Mouse (Mus musculus) heart, postnatal 0 days (tissue): ENCODE data around the gene Cd86. TPM values are rescaled to one million over a fixed set of nuclear protein-coding genes. Genes with fewer than 3 reads are reported as not detected.
A peak's percentile ranks its signal among the peaks of the same experiment; 100 is the strongest.

Experiments used
- ATAC-seq: fragments of 200-750 bp; cut with Nextera tagmentation; 2 replicates; pipeline ENCODE4 v1.8.0; 2017; ENCODE audit warnings: low read depth, moderate number of reproducible peaks, moderate library complexity; ENCODE audit not compliant: insufficient read depth
- DNase-seq: peaks from one replicate; pipeline ENCODE4 v3.0.0-alpha.2; 2016; ENCODE audit warnings: low spot score
- H3K27ac ChIP-seq: fragments of 300-500 bp; sonication (generic); 2 replicates; pipeline ENCODE4 v1.5.1; 2014; ENCODE audit warnings: low read depth, mild to moderate bottlenecking
- H3K27me3 ChIP-seq: fragments of 300-500 bp; sonication (generic); 2 replicates; pipeline ENCODE4 v1.6.1; 2014; ENCODE audit warnings: low read length, mixed read lengths; ENCODE audit not compliant: control insufficient read depth, insufficient read depth
- H3K36me3 ChIP-seq: fragments of 300-500 bp; sonication (generic); replicated peaks from 2 replicates; pipeline ENCODE4 v1.6.1; 2014; ENCODE audit warnings: low read length, mixed read lengths; ENCODE audit not compliant: control insufficient read depth, insufficient read depth
- H3K4me1 ChIP-seq: fragments of 300-500 bp; sonication (generic); 2 replicates; pipeline ENCODE4 v1.6.1; 2014; ENCODE audit warnings: antibody characterized with exemption; ENCODE audit not compliant: control insufficient read depth, insufficient read depth
- H3K4me2 ChIP-seq: fragments of 300-500 bp; sonication (generic); 2 replicates; pipeline ENCODE4 v1.6.1; 2014; ENCODE audit warnings: low read depth, mild to moderate bottlenecking, low read length, moderate library complexity
- H3K4me3 ChIP-seq: fragments of 300-500 bp; sonication (generic); 2 replicates; pipeline ENCODE4 v1.5.1; 2014; ENCODE audit warnings: low read depth, low read length
- H3K9ac ChIP-seq: fragments of 300-500 bp; sonication (generic); replicated peaks from 2 replicates; pipeline ENCODE4 v1.6.1; 2014; ENCODE audit warnings: low read depth, low read length, mixed read lengths
- H3K9me3 ChIP-seq: fragments of 300-500 bp; sonication (generic); replicated peaks from 2 replicates; pipeline ENCODE4 v1.6.1; 2016; ENCODE audit warnings: low read length; ENCODE audit not compliant: control insufficient read depth
- CTCF ChIP-seq: IDR thresholded peaks from 2 replicates; pipeline ENCODE4 v1.5.1; 2016; ENCODE audit warnings: antibody characterized with exemption, control low read depth, low read depth
- EP300 ChIP-seq: IDR thresholded peaks from 2 replicates; pipeline ENCODE4 v1.6.1; 2016; ENCODE audit warnings: antibody characterized with exemption, low read depth
- WGBS: fragments of 180-500 bp; shearing (Covaris S2); extraction: QIAGEN DNeasy Blood & Tissue Kit; methylation state at CpG from one replicate; pipeline ENCODE4 v1.1.7; 2014; 5-methylcytosine and 5-hydroxymethylcytosine counted together
- polyA plus RNA-seq: library from polyadenylated mRNA; unstranded; fragments of >200 nt; fragmentation: Nextera tagmentation; extraction: Ambion mirVana; gene quantifications from 2 replicates; pipeline ENCODE4 v1.2.1, GENCODE M21; 2015
- total RNA-seq: library from RNA; depleted of rRNA; stranded (reverse); fragments of >200 nt; gene quantifications from 2 replicates; pipeline ENCODE4 v1.2.3, GENCODE M21; 2014; ENCODE audit warnings: low replicate concordance; rRNA removed

Cd86 gene
- total and polyA plus RNA-seq, 2 experiments from 2014 or later = 0.19 to 0.77 TPM

GRCm38 (mm10) chr16:36561386-36562338, 104.2 kb downstream of the Cd86 start, which contains the start of gene Casr:
Gene Casr (minus strand): TSS chr16:36562141.
- no peak within 1 kb of the TSS for H3K9ac ChIP-seq
- H3K36me3 ChIP-seq = no peaks in the 10 kb centered on the region
- ATAC-seq (no peak), DNase-seq (no peak)
- TF ChIP-seq CTCF (no peak), EP300 (no peak)
- H3K27ac ChIP-seq = no peak within 1 kb of the TSS
- H3K9me3 ChIP-seq = no peaks in the 10 kb centered on the region
- WGBS = 5% methylated on average over 36 of the region's 36 CpGs
- H3K4me3 ChIP-seq = peak within 1 kb of the TSS; percentile 30
- peaks cover 8% of the 10 kb centered on the region; the same call in 1 of the 2 replicates for H3K4me1 ChIP-seq
- H3K27me3 ChIP-seq = peaks cover 11% of the 10 kb centered on the region; the same call in 1 of the 2 replicates
- H3K4me2 ChIP-seq = peak within 1 kb of the TSS; percentile 69

- ATAC-seq (no peak), DNase-seq (no peak)
- H3K27ac ChIP-seq = no peak overlapping the region
- no peak overlapping the region for H3K4me2 ChIP-seq
- no peak overlapping the region for H3K9ac ChIP-seq
- H3K4me1 ChIP-seq = peaks cover 20% of the 10 kb centered on the region
- 86% methylated on average over 6 of the region's 6 CpGs for WGBS
- no peaks in the 10 kb centered on the region for H3K36me3 ChIP-seq
- H3K9me3 ChIP-seq = no peaks in the 10 kb centered on the region
- H3K4me3 ChIP-seq = no peak overlapping the region
- TF ChIP-seq CTCF (no peak), EP300 (no peak)
- peaks cover 11% of the 10 kb centered on the region; the same call in 1 of the 2 replicates for H3K27me3 ChIP-seq
These were observed 106.3 kb downstream of the Cd86 start for GRCm38 (mm10) chr16:36559573-36559972.

GRCm38 (mm10) chr16:36555672-36556165, 110.2 kb downstream of the Cd86 start:
- ATAC-seq (peak; percentile 82), DNase-seq (peak; percentile 67)
- peaks cover 13% of the 10 kb centered on the region; the same call in 1 of the 2 replicates for H3K4me1 ChIP-seq
- no peak overlapping the region for H3K9ac ChIP-seq
- no peaks in the 10 kb centered on the region for H3K9me3 ChIP-seq
- H3K27ac ChIP-seq = peak overlapping the region; percentile 27
- WGBS = 25% methylated on average over 10 of the region's 10 CpGs
- no peaks in the 10 kb centered on the region for H3K27me3 ChIP-seq
- TF ChIP-seq EP300 (no peak), CTCF (no peak)
- H3K36me3 ChIP-seq = no peaks in the 10 kb centered on the region
- no peak overlapping the region; the same call in 1 of the 2 replicates for H3K4me3 ChIP-seq
- peak overlapping the region; percentile 48 for H3K4me2 ChIP-seq

Other genes starting within 250 kb of the Cd86 start
- gene Stfa3, start 210.7 kb downstream of the Cd86 start, total RNA-seq = not detected in 2 replicates
- gene Stfa3, start 210.7 kb downstream of the Cd86 start, polyA plus RNA-seq = 0.78 and 1.4 TPM in 2 replicates
- 0.31 TPM in 1 of 2 replicates, not detected in the other for gene Casr, start 103.9 kb downstream of the Cd86 start, total RNA-seq
- gene Casr, start 103.9 kb downstream of the Cd86 start, polyA plus RNA-seq = not detected in 2 replicates
- gene Ildr1, start 27.9 kb upstream of the Cd86 start, total RNA-seq = 4.4 TPM in 1 of 2 replicates, not detected in the other
- gene Ildr1, start 27.9 kb upstream of the Cd86 start, polyA plus RNA-seq = 0.14 TPM in 1 of 2 replicates, not detected in the other
- 1.5 and 2.1 TPM in 2 replicates for gene Slc15a2, start 118.9 kb upstream of the Cd86 start, total RNA-seq
- gene Slc15a2, start 118.9 kb upstream of the Cd86 start, polyA plus RNA-seq = 0.71 and 2.0 TPM in 2 replicates
- 4.1 and 7.9 TPM in 2 replicates for gene Iqcb1, start 162.3 kb upstream of the Cd86 start, total RNA-seq
- gene Iqcb1, start 162.3 kb upstream of the Cd86 start, polyA plus RNA-seq = 14.9 TPM in 2 replicates
- gene Eaf2, start 208.9 kb upstream of the Cd86 start, total RNA-seq = not detected in 2 replicates
- gene Eaf2, start 208.9 kb upstream of the Cd86 start, polyA plus RNA-seq = 0.34 and 0.40 TPM in 2 replicates
- gene Golgb1, start 209.1 kb upstream of the Cd86 start, total RNA-seq = 22.5 and 34.2 TPM in 2 replicates
- gene Golgb1, start 209.1 kb upstream of the Cd86 start, polyA plus RNA-seq = 47.3 and 55.5 TPM in 2 replicates